Mouse (Mus musculus) kidney, embryonic 14.5 days (tissue): ENCODE measurements at regions not wholly inside any gene's neighbourhood (a gene's known extent, or its start where the extent isn't known, plus 50 kb on each side); places are given as distances from the start of the nearest gene placed in this dataset.
"Not testable (repeated sequence)": the region's sequence is repeated elsewhere in the genome, so short reads cannot be mapped to it uniquely, and the experiment has no call there.

ENCODE experiments used
- ATAC-seq: fragments of 200-750 bp; cut with Nextera tagmentation; 2 replicates; pipeline ENCODE4 v1.8.0; 2017; ENCODE audit warnings: moderate number of reproducible peaks, mild to moderate bottlenecking, moderate TSS enrichment, moderate library complexity; ENCODE audit not compliant: low FRiP score, low TSS enrichment
- H3K27ac ChIP-seq: fragments of 300-500 bp; sonication (generic); 2 replicates; pipeline ENCODE4 v1.5.1; 2014; ENCODE audit warnings: low read depth, mild to moderate bottlenecking, low read length, moderate library complexity, mixed read lengths
- H3K27me3 ChIP-seq: fragments of 300-500 bp; sonication (generic); 2 replicates; pipeline ENCODE4 v1.6.1; 2014; ENCODE audit warnings: mild to moderate bottlenecking, low read length; ENCODE audit not compliant: control insufficient read depth, insufficient read depth
- H3K36me3 ChIP-seq: fragments of 300-500 bp; sonication (generic); 2 replicates; pipeline ENCODE4 v1.6.1; 2014; ENCODE audit warnings: low read length, mixed read lengths; ENCODE audit not compliant: control insufficient read depth, insufficient read depth
- H3K4me1 ChIP-seq: fragments of 300-500 bp; sonication (generic); 2 replicates; pipeline ENCODE4 v1.6.1; 2014; ENCODE audit warnings: low read length, mixed read lengths; ENCODE audit not compliant: control insufficient read depth, insufficient read depth
- H3K4me2 ChIP-seq: fragments of 300-500 bp; sonication (generic); replicated peaks from 2 replicates; pipeline ENCODE4 v1.6.1; 2014; ENCODE audit warnings: low read depth, mild to moderate bottlenecking, low read length
- H3K4me3 ChIP-seq: fragments of 300-500 bp; sonication (generic); 2 replicates; pipeline ENCODE4 v1.5.1; 2014; ENCODE audit warnings: mild to moderate bottlenecking, low read length
- H3K9ac ChIP-seq: fragments of 300-500 bp; sonication (generic); 2 replicates; pipeline ENCODE4 v1.6.1; 2014; ENCODE audit warnings: low read depth, mild to moderate bottlenecking, low read length, moderate library complexity
- H3K9me3 ChIP-seq: fragments of 300-500 bp; sonication (generic); 2 replicates; pipeline ENCODE4 v1.6.1; 2016; ENCODE audit warnings: low read length; ENCODE audit not compliant: control insufficient read depth
- WGBS: fragments of 180-500 bp; shearing (Covaris S2); extraction: QIAGEN DNeasy Blood & Tissue Kit; methylation state at CpG from one replicate; pipeline ENCODE4 v1.1.7; 2014; 5-methylcytosine and 5-hydroxymethylcytosine counted together

DNA sequence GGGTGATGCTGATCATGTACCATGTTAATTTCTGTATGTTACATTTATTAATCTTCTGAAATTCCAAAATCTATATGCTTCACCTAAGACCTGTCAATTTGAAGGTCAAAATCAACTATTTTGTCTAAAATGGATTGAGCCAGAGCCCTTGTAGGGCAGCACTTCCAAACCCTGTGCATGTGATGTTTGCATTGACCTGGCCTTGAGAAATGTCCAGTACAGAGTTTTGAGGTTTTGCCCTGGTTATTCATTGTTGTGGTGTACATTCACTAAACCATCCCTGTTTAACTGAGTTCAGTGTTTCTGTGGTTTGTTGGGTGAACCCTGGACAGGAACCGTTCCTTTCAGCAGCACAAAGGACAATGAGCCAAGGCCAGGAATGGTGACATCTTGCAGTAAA lies 392.4 kb upstream of the Gdi2 start:
- H3K27ac ChIP-seq, H3K36me3 ChIP-seq, H3K9ac ChIP-seq, H3K4me1 ChIP-seq, H3K4me2 ChIP-seq, H3K4me3 ChIP-seq, ATAC-seq, H3K27me3 ChIP-seq, H3K9me3 ChIP-seq: not testable (repeated sequence)
- WGBS, result 77% methylated on average over 1 of the region's 1 CpGs
